Mouse (Mus musculus) kidney, adult 2 months (tissue): ENCODE results near the gene Birc2. TPM values are rescaled to one million over a fixed set of nuclear protein-coding genes. Genes with fewer than 3 reads are reported as not detected.
A peak's percentile ranks its signal among the peaks of the same experiment; 100 is the strongest.

Experiments used
- DNase-seq: peaks from one replicate; pipeline ENCODE4 v3.0.0; 2021
- H3K27ac ChIP-seq: fragments of 200-500 bp; 2 replicates; pipeline ENCODE4 v1.5.1; 2012; ENCODE audit warnings: low read depth, low read length, control low read depth, inconsistent platforms; ENCODE audit not compliant: insufficient read depth
- H3K27me3 ChIP-seq: fragments of 200-500 bp; replicated peaks from 2 replicates; pipeline ENCODE4 v1.6.1; 2012; ENCODE audit warnings: mild to moderate bottlenecking, moderate library complexity, low read length, inconsistent platforms; ENCODE audit not compliant: control insufficient read depth, insufficient read depth
- H3K36me3 ChIP-seq: fragments of 200-500 bp; 2 replicates; pipeline ENCODE4 v1.6.1; 2012; ENCODE audit warnings: mild to moderate bottlenecking, moderate library complexity, low read length, inconsistent platforms; ENCODE audit not compliant: control insufficient read depth, insufficient read depth
- H3K4me1 ChIP-seq: fragments of 200-500 bp; 2 replicates; pipeline ENCODE4 v1.6.1; 2011; ENCODE audit warnings: low read length; ENCODE audit not compliant: control insufficient read depth, insufficient read depth
- H3K4me3 ChIP-seq: fragments of 200-500 bp; 2 replicates; pipeline ENCODE4 v1.5.1; 2011; ENCODE audit warnings: mild to moderate bottlenecking, low read depth, low read length, control low read depth; ENCODE audit not compliant: insufficient read depth
- CTCF ChIP-seq: fragments of 200-500 bp; conservative IDR thresholded peaks from 2 replicates; pipeline ENCODE4 v1.5.1; 2011; ENCODE audit warnings: low read depth, mild to moderate bottlenecking, control low read depth, low read length, moderate library complexity, mixed read lengths; ENCODE audit not compliant: insufficient read depth, insufficient read length
- POLR2A ChIP-seq: fragments of 200-500 bp; IDR thresholded peaks from one replicate; pipeline ENCODE4 v1.6.1; 2011; ENCODE audit warnings: low read depth, low read length, control low read depth
- WGBS: fragments of 180-500 bp; shearing (Covaris S2); methylation state at CpG from one replicate; pipeline ENCODE4 v1.1.7; 2018; 5-methylcytosine and 5-hydroxymethylcytosine counted together
- polyA plus RNA-seq: library from polyadenylated mRNA; depleted of rRNA; stranded (reverse); fragments of >200 nt; gene quantifications from 2 replicates; pipeline ENCODE4 v1.2.3, GENCODE M21; 2012

Gene Birc2
- polyA plus RNA-seq, 1 experiment = 12.2 TPM

GRCm38 (mm10) chr9:7793561-7793960 is 43.3 kb downstream of the Birc2 start:
- no peak for TF ChIP-seq CTCF
- TF ChIP-seq POLR2A = no peak

GRCm38 (mm10) chr9:7790580-7791084 is 46.2 kb downstream of the Birc2 start:
- H3K4me1 ChIP-seq = peaks cover 2% of the 10 kb centered on the region; the same call in 1 of the 2 replicates
- TF ChIP-seq POLR2A = no peak
- TF ChIP-seq CTCF = no peak
- WGBS = 97% methylated on average over 11 of the region's 11 CpGs

More at GRCm38 (mm10) chr9:7793561-7793960, 43.3 kb downstream of the Birc2 start:
- Histone ChIP-seq H3K36me3 (peaks cover 2% of the 10 kb centered on the region), H3K27ac (no peak overlapping the region), H3K4me3 (no peak overlapping the region), H3K27me3 (no peaks in the 10 kb centered on the region), H3K4me1 (no peaks in the 10 kb centered on the region; the same call in 1 of the 2 replicates)
- peak; percentile 74 for DNase-seq
- WGBS = 32% methylated on average over 2 of the region's 2 CpGs

GRCm38 (mm10) chr9:7789764-7790575 is 46.9 kb downstream of the Birc2 start:
- TF ChIP-seq POLR2A (no peak), CTCF (no peak)
- WGBS = 86% methylated on average over 8 of the region's 8 CpGs
- Histone ChIP-seq H3K4me1 (peaks cover 2% of the 10 kb centered on the region; the same call in 1 of the 2 replicates), H3K27me3 (no peaks in the 10 kb centered on the region), H3K36me3 (peaks cover 2% of the 10 kb centered on the region), H3K27ac (no peak overlapping the region), H3K4me3 (no peak overlapping the region)
- no peak for DNase-seq

More at GRCm38 (mm10) chr9:7790580-7791084, 46.2 kb downstream of the Birc2 start:
- no peak overlapping the region for H3K27ac ChIP-seq
- H3K4me3 ChIP-seq = no peak overlapping the region
- no peak for DNase-seq
- H3K36me3 ChIP-seq = peaks cover 2% of the 10 kb centered on the region
- H3K27me3 ChIP-seq = no peaks in the 10 kb centered on the region

GRCm38 (mm10) chr9:7788411-7788810 is 48.5 kb downstream of the Birc2 start:
- no peak overlapping the region for H3K27ac ChIP-seq
- 73% methylated on average over 6 of the region's 6 CpGs for WGBS
- H3K27me3 ChIP-seq = no peaks in the 10 kb centered on the region
- TF ChIP-seq CTCF (no peak), POLR2A (no peak)
- H3K36me3 ChIP-seq = peaks cover 2% of the 10 kb centered on the region
- DNase-seq = no peak
- H3K4me1 ChIP-seq = peaks cover 7% of the 10 kb centered on the region; the same call in 1 of the 2 replicates
- no peak overlapping the region for H3K4me3 ChIP-seq

GRCm38 (mm10) chr9:7786086-7786485 is 50.8 kb downstream of the Birc2 start:
- Histone ChIP-seq H3K4me3 (no peak overlapping the region), H3K27me3 (no peaks in the 10 kb centered on the region), H3K4me1 (peaks cover 7% of the 10 kb centered on the region; the same call in 1 of the 2 replicates), H3K36me3 (no peaks in the 10 kb centered on the region), H3K27ac (no peak overlapping the region)
- TF ChIP-seq POLR2A = no peak
- no peak for TF ChIP-seq CTCF
- 94% methylated on average over 7 of the region's 7 CpGs for WGBS
- DNase-seq = no peak

- DNase-seq = no peak
- H3K36me3 ChIP-seq = no peaks in the 10 kb centered on the region
- H3K4me1 ChIP-seq = peaks cover 7% of the 10 kb centered on the region; the same call in 1 of the 2 replicates
- no peaks in the 10 kb centered on the region for H3K27me3 ChIP-seq
- no peak overlapping the region for H3K4me3 ChIP-seq
- no peak for TF ChIP-seq POLR2A
- no peak for TF ChIP-seq CTCF
- 75% methylated on average over 3 of the region's 3 CpGs for WGBS
- H3K27ac ChIP-seq = no peak overlapping the region
These were observed 51.5 kb downstream of the Birc2 start for GRCm38 (mm10) chr9:7785396-7785795.

GRCm38 (mm10) chr9:7784615-7785012 is 52.2 kb downstream of the Birc2 start:
- H3K4me3 ChIP-seq = no peak overlapping the region
- TF ChIP-seq POLR2A (no peak), CTCF (no peak)
- WGBS = 11% methylated on average over 1 of the region's 1 CpGs
- no peaks in the 10 kb centered on the region for H3K27me3 ChIP-seq
- no peak for DNase-seq
- peak overlapping the region; percentile 12; the same call in 1 of the 2 replicates for H3K27ac ChIP-seq
- no peaks in the 10 kb centered on the region for H3K36me3 ChIP-seq
- H3K4me1 ChIP-seq = peaks cover 7% of the 10 kb centered on the region; the same call in 1 of the 2 replicates
